Comparison of ENCODE assay signal across 13 mouse cellular contexts in genomic region chr7:99963237-99963860, GRCm38 (mm10). TPM values are rescaled to one million over a fixed set of nuclear protein-coding genes. Genes with fewer than 3 reads are reported as not detected.
DNase-seq lines count a peak whose midpoint lies in the region; ATAC-seq and TF ChIP-seq lines count a peak whose summit lies in the region.
"Had no signal": no experiment of that assay in that cellular context is flagged by ENCODE, and none has a peak within 500 bp of the region (broad histone marks: within the 10 kb centered on the region; RNA-seq: fewer than 3 reads in every experiment).

No protein-coding gene starts in this region.

- no peak overlapping the region for H3K27ac ChIP-seq in intestine, embryonic 14.5 days (ENCODE audit: low read depth)
- H3K27ac ChIP-seq in intestine, embryonic 15.5 days = no peak overlapping the region
- peak overlapping the region; percentile 71 for H3K27ac ChIP-seq in liver, embryonic 16.5 days (ENCODE audit: low read length)
- H3K27ac ChIP-seq in liver, embryonic 11.5 days (ENCODE audit: low read depth, low read length) = no peak overlapping the region; the same call in 1 of the 2 replicates
- no peak overlapping the region for H3K27ac ChIP-seq in intestine, postnatal 0 days (ENCODE audit: low read depth, low read length)
- H3K27ac ChIP-seq in neural tube, embryonic 15.5 days (replicated peaks) = peak overlapping the region; percentile 33; the same call in 1 of the 2 replicates
- H3K27ac ChIP-seq: limb, embryonic 12.5 days had no signal

- TF ChIP-seq CTCF in intestine, postnatal 0 days (IDR thresholded peaks at IDR 0.05; ENCODE audit: low read depth) = no peak

- no peak overlapping the region for H3K4me3 ChIP-seq in intestine, embryonic 14.5 days (ENCODE audit: low read depth, low read length)
- H3K4me3 ChIP-seq in intestine, embryonic 15.5 days (replicated peaks) = no peak overlapping the region
- H3K4me3 ChIP-seq in liver, embryonic 16.5 days (ENCODE audit: low read depth, low read length) = no peak overlapping the region
- no peak overlapping the region for H3K4me3 ChIP-seq in liver, embryonic 11.5 days (ENCODE audit: low read depth, low read length)
- H3K4me3 ChIP-seq in intestine, postnatal 0 days (ENCODE audit: low read depth, low read length) = no peak overlapping the region
- no peak overlapping the region for H3K4me3 ChIP-seq in neural tube, embryonic 15.5 days (replicated peaks)
- H3K4me3 ChIP-seq: limb, embryonic 12.5 days had no signal

- H3K36me3 ChIP-seq in intestine, embryonic 14.5 days (ENCODE audit: control insufficient read depth, insufficient read depth, low read length) = no peaks in the 10 kb centered on the region
- H3K36me3 ChIP-seq in intestine, embryonic 15.5 days = no peaks in the 10 kb centered on the region
- H3K36me3 ChIP-seq in liver, embryonic 16.5 days (ENCODE audit: control insufficient read depth, insufficient read depth) = no peaks in the 10 kb centered on the region
- H3K36me3 ChIP-seq in liver, embryonic 11.5 days (ENCODE audit: control insufficient read depth, insufficient read depth, low read length) = no peaks in the 10 kb centered on the region
- H3K36me3 ChIP-seq in intestine, postnatal 0 days (ENCODE audit: control insufficient read depth, insufficient read depth) = no peaks in the 10 kb centered on the region
- no peaks in the 10 kb centered on the region for H3K36me3 ChIP-seq in neural tube, embryonic 15.5 days
- H3K36me3 ChIP-seq: limb, embryonic 12.5 days had no signal

- H3K9ac ChIP-seq in intestine, embryonic 14.5 days (ENCODE audit: low read length) = no peak overlapping the region
- no peak overlapping the region for H3K9ac ChIP-seq in intestine, embryonic 15.5 days
- no peak overlapping the region for H3K9ac ChIP-seq in liver, embryonic 16.5 days (ENCODE audit: low read depth, low read length)
- no peak overlapping the region for H3K9ac ChIP-seq in liver, embryonic 11.5 days (ENCODE audit: low read depth, low read length)
- no peak overlapping the region for H3K9ac ChIP-seq in intestine, postnatal 0 days (ENCODE audit: low read depth, low read length)
- no peak overlapping the region for H3K9ac ChIP-seq in neural tube, embryonic 15.5 days (replicated peaks)
- H3K9ac ChIP-seq: limb, embryonic 12.5 days had no signal

- ATAC-seq in intestine, embryonic 14.5 days (replicated peaks; ENCODE audit: low FRiP score, low TSS enrichment, low read depth) = no peak
- ATAC-seq in intestine, embryonic 15.5 days = no peak
- ATAC-seq in liver, embryonic 16.5 days (ENCODE audit: low read depth) = no peak
- no peak for ATAC-seq in liver, embryonic 11.5 days (replicated peaks; ENCODE audit: low FRiP score)
- 0 out of 2 replicates have a peak, but pooled peaks have one; percentile 13 for ATAC-seq in intestine, postnatal 0 days
- no peak for ATAC-seq in neural tube, embryonic 15.5 days (ENCODE audit: low FRiP score)

- H3K27me3 ChIP-seq in intestine, embryonic 14.5 days (replicated peaks; ENCODE audit: control insufficient read depth, insufficient read depth, low read length) = no peaks in the 10 kb centered on the region
- H3K27me3 ChIP-seq in intestine, embryonic 15.5 days (replicated peaks) = no peaks in the 10 kb centered on the region
- H3K27me3 ChIP-seq in liver, embryonic 16.5 days (ENCODE audit: control insufficient read depth, insufficient read depth, low read depth, low read length) = no peaks in the 10 kb centered on the region
- no peaks in the 10 kb centered on the region for H3K27me3 ChIP-seq in liver, embryonic 11.5 days (replicated peaks; ENCODE audit: control insufficient read depth, insufficient read depth, low read length)
- no peaks in the 10 kb centered on the region for H3K27me3 ChIP-seq in intestine, postnatal 0 days (replicated peaks; ENCODE audit: control insufficient read depth, insufficient read depth, low read length)
- H3K27me3 ChIP-seq in neural tube, embryonic 15.5 days (replicated peaks) = no peaks in the 10 kb centered on the region
- H3K27me3 ChIP-seq: limb, embryonic 12.5 days had no signal

- H3K4me2 ChIP-seq in intestine, embryonic 14.5 days (ENCODE audit: low read length) = no peak overlapping the region
- H3K4me2 ChIP-seq in intestine, embryonic 15.5 days (replicated peaks) = no peak overlapping the region
- H3K4me2 ChIP-seq in liver, embryonic 16.5 days (ENCODE audit: low read depth, low read length) = no peak overlapping the region; the same call in 1 of the 2 replicates
- H3K4me2 ChIP-seq in liver, embryonic 11.5 days = no peak overlapping the region
- H3K4me2 ChIP-seq in intestine, postnatal 0 days (replicated peaks; ENCODE audit: low read depth) = no peak overlapping the region
- H3K4me2 ChIP-seq in neural tube, embryonic 15.5 days = no peak overlapping the region; the same call in 1 of the 2 replicates
- H3K4me2 ChIP-seq: limb, embryonic 12.5 days had no signal

- H3K9me3 ChIP-seq in intestine, embryonic 14.5 days (ENCODE audit: control insufficient read depth, low read length) = no peaks in the 10 kb centered on the region
- no peaks in the 10 kb centered on the region for H3K9me3 ChIP-seq in intestine, embryonic 15.5 days
- no peaks in the 10 kb centered on the region for H3K9me3 ChIP-seq in liver, embryonic 16.5 days (replicated peaks; ENCODE audit: control insufficient read depth, low read length)
- no peaks in the 10 kb centered on the region for H3K9me3 ChIP-seq in liver, embryonic 11.5 days (ENCODE audit: control insufficient read depth, low read length)
- H3K9me3 ChIP-seq in intestine, postnatal 0 days (ENCODE audit: control insufficient read depth) = no peaks in the 10 kb centered on the region
- no peaks in the 10 kb centered on the region for H3K9me3 ChIP-seq in neural tube, embryonic 15.5 days (replicated peaks)
- H3K9me3 ChIP-seq: limb, embryonic 12.5 days had no signal

- peak; percentile 27 for DNase-seq in intestine, embryonic 14.5 days (ENCODE audit: low spot score)
- DNase-seq in liver, embryonic 11.5 days (ENCODE audit: low spot score) = no peak
- no peak for DNase-seq in lung, postnatal 14 days
- DNase-seq in urinary bladder, postnatal 10 days (ENCODE audit: low spot score) = no peak
- DNase-seq: adrenal gland, postnatal 14 days; cerebellum, adult 11 months; thymus, adult 18-20 months had no signal

- H3K4me1 ChIP-seq in intestine, embryonic 14.5 days (replicated peaks; ENCODE audit: control insufficient read depth, insufficient read depth, low read length) = peaks cover 26% of the 10 kb centered on the region
- H3K4me1 ChIP-seq in intestine, embryonic 15.5 days (replicated peaks) = peaks cover 24% of the 10 kb centered on the region
- H3K4me1 ChIP-seq in liver, embryonic 16.5 days (ENCODE audit: control insufficient read depth, low read depth, low read length) = peaks cover 35% of the 10 kb centered on the region
- peaks cover 21% of the 10 kb centered on the region for H3K4me1 ChIP-seq in liver, embryonic 11.5 days (replicated peaks; ENCODE audit: control insufficient read depth, insufficient read depth, low read length)
- no peaks in the 10 kb centered on the region for H3K4me1 ChIP-seq in intestine, postnatal 0 days (replicated peaks; ENCODE audit: control insufficient read depth, insufficient read depth, low read length)
- H3K4me1 ChIP-seq in neural tube, embryonic 15.5 days = peaks cover 58% of the 10 kb centered on the region

- WGBS in intestine, embryonic 14.5 days = 85% methylated on average over 3 of the region's 3 CpGs
- 79% methylated on average over 3 of the region's 3 CpGs for WGBS in intestine, embryonic 15.5 days
- 52% methylated on average over 3 of the region's 3 CpGs for WGBS in liver, embryonic 16.5 days (ENCODE audit: insufficient replicate concordance)
- 69% methylated on average over 3 of the region's 3 CpGs for WGBS in liver, embryonic 11.5 days
- 73% methylated on average over 3 of the region's 3 CpGs for WGBS in intestine, postnatal 0 days
- WGBS in neural tube, embryonic 15.5 days = 67% methylated on average over 3 of the region's 3 CpGs

RNA-seq across cellular contexts. Expression of gene Rnf169, which starts 16.9 kb away (rescaled TPM):
- polyA plus RNA-seq in intestine, embryonic 14.5 days (2014; fragmentation: Nextera tagmentation; extraction: Ambion mirVana) = 5.8 and 6.7 TPM in 2 replicates
- 3.5 and 3.9 TPM in 2 replicates for polyA plus RNA-seq in intestine, embryonic 15.5 days (2015; fragmentation: Nextera tagmentation; extraction: Ambion mirVana)
- polyA plus RNA-seq in liver, embryonic 16.5 days (2015; fragmentation: Nextera tagmentation; extraction: Ambion mirVana) = 1.4 and 1.5 TPM in 2 replicates
- polyA plus RNA-seq in liver, embryonic 11.5 days (2014; fragmentation: Nextera tagmentation; extraction: Ambion mirVana) = 3.7 and 4.3 TPM in 2 replicates
- 1.9 and 2.1 TPM in 2 replicates for polyA plus RNA-seq in intestine, postnatal 0 days (2015; fragmentation: Nextera tagmentation; extraction: Ambion mirVana)
- 4.2 and 4.6 TPM in 2 replicates for polyA plus RNA-seq in neural tube, embryonic 15.5 days (2015; fragmentation: Nextera tagmentation; extraction: Ambion mirVana)

RNA-seq across cellular contexts. Expression of gene Chrdl2, which starts 42.6 kb away (rescaled TPM):
- 1.1 and 1.4 TPM in 2 replicates for polyA plus RNA-seq in intestine, embryonic 14.5 days (2014; fragmentation: Nextera tagmentation; extraction: Ambion mirVana)
- 0.69 and 0.72 TPM in 2 replicates for polyA plus RNA-seq in intestine, embryonic 15.5 days (2015; fragmentation: Nextera tagmentation; extraction: Ambion mirVana)
- polyA plus RNA-seq in liver, embryonic 16.5 days (2015; fragmentation: Nextera tagmentation; extraction: Ambion mirVana) = not detected in 2 replicates
- polyA plus RNA-seq in liver, embryonic 11.5 days (2014; fragmentation: Nextera tagmentation; extraction: Ambion mirVana) = 0.19 and 0.39 TPM in 2 replicates
- polyA plus RNA-seq in intestine, postnatal 0 days (2015; fragmentation: Nextera tagmentation; extraction: Ambion mirVana) = 1.0 and 1.2 TPM in 2 replicates
- polyA plus RNA-seq in neural tube, embryonic 15.5 days (2015; fragmentation: Nextera tagmentation; extraction: Ambion mirVana) = 0.28 and 0.37 TPM in 2 replicates
- polyA plus RNA-seq: hindbrain, embryonic 11.5 days had no signal

Comparison
In these comparisons a context has a peak if more than half of its experiments do, and no peak if none do; other contexts are left out.
1. H3K27ac ChIP-seq: peak in liver, embryonic 16.5 days (single experiment) and neural tube, embryonic 15.5 days (single experiment); none in intestine, embryonic 14.5 days (single experiment), intestine, embryonic 15.5 days (single experiment), liver, embryonic 11.5 days (single experiment) and intestine, postnatal 0 days (single experiment).